Mouse (Mus musculus) bone marrow, adult 2 months (tissue): Measurements from ENCODE around the gene Cntnap2.

Experiments used
- CTCF ChIP-seq: fragments of 200-500 bp; IDR thresholded peaks from 2 replicates; pipeline ENCODE4 v1.5.1; 2011; ENCODE audit warnings: low read length, control low read depth; ENCODE audit not compliant: control insufficient read depth, insufficient read depth
- POLR2A ChIP-seq: fragments of 200-500 bp; IDR thresholded peaks from 2 replicates; pipeline ENCODE4 v1.6.1; 2011; ENCODE audit warnings: low read depth, mild to moderate bottlenecking, control low read depth, low read length, borderline replicate concordance; ENCODE audit not compliant: control insufficient read depth

DNA sequence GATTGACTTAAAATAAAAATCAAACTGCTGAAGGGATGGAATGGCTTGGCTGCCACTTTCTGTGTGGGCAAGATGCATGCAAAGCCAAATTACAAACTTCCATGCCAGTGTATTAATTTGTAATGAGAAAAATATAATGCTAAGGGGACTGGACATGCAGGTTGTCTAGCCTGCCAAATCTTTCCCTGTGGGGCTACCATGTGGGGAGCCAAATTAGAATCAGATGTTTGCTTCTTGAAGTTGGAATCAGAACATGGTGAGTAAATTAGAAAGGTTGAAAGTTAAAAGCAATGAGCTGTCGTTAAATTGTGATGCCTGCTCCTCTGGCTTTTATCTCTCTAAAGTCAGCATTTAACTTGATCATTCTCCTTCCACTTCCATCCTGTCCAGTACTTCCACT, 1443.6 kb downstream of the Cntnap2 start:
- no peak for TF ChIP-seq POLR2A
- no peak for TF ChIP-seq CTCF
